Mouse (Mus musculus): ENCODE measurements around the gene Celf6. TPM values are rescaled to one million over a fixed set of nuclear protein-coding genes. Genes with fewer than 3 reads are reported as not detected.

Celf6 gene
- polyA plus RNA-seq, 1 experiment = 11.7 TPM

DNA sequence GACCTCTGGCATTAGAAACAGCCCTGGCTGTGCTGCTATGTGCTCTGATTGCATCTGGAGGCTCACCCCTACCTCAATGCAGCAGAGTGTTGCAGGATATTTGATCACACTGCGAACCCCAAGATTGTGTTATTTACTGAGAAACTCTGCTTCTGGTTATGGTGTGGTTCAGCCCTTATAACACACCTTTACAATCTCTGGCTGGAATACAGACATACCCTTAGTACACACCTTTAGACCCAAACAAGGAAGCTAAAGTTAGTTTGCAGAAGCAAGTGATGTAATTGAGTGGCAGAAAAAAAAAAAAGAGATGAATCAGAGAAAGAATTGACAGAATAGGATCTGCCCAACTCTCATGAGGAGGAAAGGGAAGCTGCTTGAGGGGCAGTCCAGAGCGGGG is 33.2 kb downstream of the Celf6 start:
- Histone ChIP-seq H3K4me1 (ENCODE audit: control insufficient read depth, insufficient read depth, low read length) (no peaks in the 10 kb centered on the region), H3K27ac (ENCODE audit: insufficient read depth, low read length) (no peak overlapping the region), H3K4me3 (ENCODE audit: insufficient read depth, low read length) (no peak overlapping the region)
- TF ChIP-seq POLR2A (IDR thresholded peaks at IDR 0.05; ENCODE audit: extremely low read depth, insufficient read depth, low read length) = no peak
- TF ChIP-seq CTCF (IDR thresholded peaks at IDR 0.05; ENCODE audit: extremely low read depth, insufficient read depth, low read length) = no peak

GRCm38 (mm10) chr9:59615797-59616196 is 38.1 kb downstream of the Celf6 start:
- H3K27ac ChIP-seq (ENCODE audit: insufficient read depth, low read length) = no peak overlapping the region

GRCm38 (mm10) chr9:59616622-59617306 is 39.0 kb downstream of the Celf6 start, which contains the start of gene Parp6:
Gene Parp6 (plus strand): TSS chr9:59617284.
- H3K4me1 ChIP-seq (ENCODE audit: control insufficient read depth, insufficient read depth, low read length) = peaks cover 2% of the 10 kb centered on the region; the same call in 1 of the 2 replicates
- peak within 1 kb of the TSS; percentile 93 for H3K4me3 ChIP-seq (ENCODE audit: insufficient read depth, low read length)
- H3K27ac ChIP-seq (ENCODE audit: insufficient read depth, low read length) = peak within 1 kb of the TSS; percentile 61
- no peak for TF ChIP-seq CTCF (IDR thresholded peaks at IDR 0.05; ENCODE audit: extremely low read depth, insufficient read depth, low read length)
- peak; percentile 90 for TF ChIP-seq POLR2A (IDR thresholded peaks at IDR 0.05; ENCODE audit: extremely low read depth, insufficient read depth, low read length)

More at GRCm38 (mm10) chr9:59615797-59616196, 38.1 kb downstream of the Celf6 start:
- TF ChIP-seq POLR2A (IDR thresholded peaks at IDR 0.05; ENCODE audit: extremely low read depth, insufficient read depth, low read length) (no peak), CTCF (IDR thresholded peaks at IDR 0.05; ENCODE audit: extremely low read depth, insufficient read depth, low read length) (no peak)
- no peak overlapping the region for H3K4me3 ChIP-seq (ENCODE audit: insufficient read depth, low read length)
- peaks cover 2% of the 10 kb centered on the region; the same call in 1 of the 2 replicates for H3K4me1 ChIP-seq (ENCODE audit: control insufficient read depth, insufficient read depth, low read length)

DNA sequence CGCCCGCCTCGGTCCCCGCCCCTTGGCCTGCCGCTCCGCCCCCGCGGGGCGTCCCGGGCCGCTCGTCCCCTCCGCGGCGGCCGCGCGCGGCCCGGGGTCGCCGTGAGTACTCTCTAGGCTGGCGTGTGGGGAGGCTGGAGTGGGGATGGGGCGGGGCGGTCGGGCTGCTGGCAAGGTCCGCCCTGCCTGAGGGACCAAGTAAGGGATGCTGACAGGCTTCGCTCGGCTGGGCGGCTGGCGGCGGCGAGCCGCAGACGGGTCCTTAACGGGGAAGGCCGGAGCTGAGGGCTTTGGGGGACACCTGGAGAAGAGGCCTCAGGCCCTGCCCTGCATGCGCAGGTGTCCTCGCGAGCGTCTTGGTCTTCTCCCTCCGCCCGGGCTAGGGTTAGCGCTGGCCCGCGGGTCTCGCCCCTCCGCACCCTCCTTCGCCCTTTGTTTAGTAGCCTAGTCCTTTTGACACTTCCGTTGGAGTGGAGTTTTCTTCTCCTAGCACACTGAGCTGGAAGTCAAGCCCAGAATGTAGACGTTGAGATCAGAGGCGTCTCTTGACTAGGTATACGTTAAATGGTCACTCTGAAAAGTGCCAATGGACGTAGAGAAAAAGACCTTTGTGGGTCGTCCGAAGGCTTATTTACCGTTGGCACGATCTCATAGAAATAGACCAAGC is 39.7 kb downstream of the Celf6 start:
- TF ChIP-seq CTCF (IDR thresholded peaks at IDR 0.05; ENCODE audit: extremely low read depth, insufficient read depth, low read length) (no peak), POLR2A (IDR thresholded peaks at IDR 0.05; ENCODE audit: extremely low read depth, insufficient read depth, low read length) (no peak)
- peak overlapping the region; percentile 93 for H3K4me3 ChIP-seq (ENCODE audit: insufficient read depth, low read length)
- peak overlapping the region; percentile 31 for H3K27ac ChIP-seq (ENCODE audit: insufficient read depth, low read length)
- H3K4me1 ChIP-seq (ENCODE audit: control insufficient read depth, insufficient read depth, low read length) = peaks cover 2% of the 10 kb centered on the region; the same call in 1 of the 2 replicates

DNA sequence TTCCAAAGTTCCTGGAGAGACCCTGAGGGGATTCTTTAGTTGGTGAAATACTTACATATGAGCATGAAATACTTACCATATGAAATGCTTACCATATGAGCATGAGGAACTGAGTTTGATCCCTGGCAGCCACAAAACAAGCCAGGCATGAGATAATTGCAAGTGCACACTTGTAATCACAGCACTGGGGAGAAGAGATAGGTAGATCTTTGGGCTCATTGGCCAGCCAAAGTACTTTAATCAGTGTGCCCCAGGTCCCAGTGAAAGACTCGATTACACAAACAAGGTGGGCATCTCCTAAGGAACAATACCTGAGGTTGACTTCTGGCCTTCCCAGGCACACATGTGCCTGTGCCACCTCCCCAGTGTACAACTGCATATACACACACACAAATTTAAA is 60.7 kb downstream of the Celf6 start:
- Histone ChIP-seq H3K4me3 (ENCODE audit: insufficient read depth, low read length) (no peak overlapping the region), H3K4me1 (ENCODE audit: control insufficient read depth, insufficient read depth, low read length) (no peaks in the 10 kb centered on the region), H3K27ac (ENCODE audit: insufficient read depth, low read length) (no peak overlapping the region)
- TF ChIP-seq CTCF (IDR thresholded peaks at IDR 0.05; ENCODE audit: extremely low read depth, insufficient read depth, low read length) (no peak), POLR2A (IDR thresholded peaks at IDR 0.05; ENCODE audit: extremely low read depth, insufficient read depth, low read length) (no peak)

DNA sequence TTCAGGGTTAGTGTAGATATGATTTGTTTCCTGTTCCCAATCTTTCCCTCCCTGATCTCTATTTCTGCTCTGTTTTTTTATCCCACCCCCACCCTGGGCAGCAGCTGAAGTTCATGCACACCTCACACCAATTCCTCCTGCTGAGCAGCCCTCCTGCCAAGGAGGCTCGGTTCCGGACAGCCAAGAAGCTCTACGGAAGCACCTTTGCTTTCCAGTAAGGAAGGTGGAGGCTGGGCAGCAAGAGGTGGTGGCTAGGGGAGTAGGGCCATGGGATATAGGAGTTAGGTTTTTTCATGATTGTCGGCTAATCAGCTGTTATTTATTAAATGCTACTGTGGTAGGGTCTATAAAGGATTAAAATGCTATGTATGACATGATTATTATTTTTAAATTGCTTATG is 62.2 kb downstream of the Celf6 start:
- no peak overlapping the region for H3K27ac ChIP-seq (ENCODE audit: insufficient read depth, low read length)
- no peaks in the 10 kb centered on the region for H3K4me1 ChIP-seq (ENCODE audit: control insufficient read depth, insufficient read depth, low read length)
- TF ChIP-seq POLR2A (IDR thresholded peaks at IDR 0.05; ENCODE audit: extremely low read depth, insufficient read depth, low read length) (no peak), CTCF (IDR thresholded peaks at IDR 0.05; ENCODE audit: extremely low read depth, insufficient read depth, low read length) (no peak)
- no peak overlapping the region for H3K4me3 ChIP-seq (ENCODE audit: insufficient read depth, low read length)

GRCm38 (mm10) chr9:59641320-59641719 is 63.6 kb downstream of the Celf6 start:
- TF ChIP-seq CTCF (IDR thresholded peaks at IDR 0.05; ENCODE audit: extremely low read depth, insufficient read depth, low read length) (no peak), POLR2A (IDR thresholded peaks at IDR 0.05; ENCODE audit: extremely low read depth, insufficient read depth, low read length) (no peak)
- H3K4me1 ChIP-seq (ENCODE audit: control insufficient read depth, insufficient read depth, low read length) = no peaks in the 10 kb centered on the region
- H3K4me3 ChIP-seq (ENCODE audit: insufficient read depth, low read length) = no peak overlapping the region
- no peak overlapping the region for H3K27ac ChIP-seq (ENCODE audit: insufficient read depth, low read length)

DNA sequence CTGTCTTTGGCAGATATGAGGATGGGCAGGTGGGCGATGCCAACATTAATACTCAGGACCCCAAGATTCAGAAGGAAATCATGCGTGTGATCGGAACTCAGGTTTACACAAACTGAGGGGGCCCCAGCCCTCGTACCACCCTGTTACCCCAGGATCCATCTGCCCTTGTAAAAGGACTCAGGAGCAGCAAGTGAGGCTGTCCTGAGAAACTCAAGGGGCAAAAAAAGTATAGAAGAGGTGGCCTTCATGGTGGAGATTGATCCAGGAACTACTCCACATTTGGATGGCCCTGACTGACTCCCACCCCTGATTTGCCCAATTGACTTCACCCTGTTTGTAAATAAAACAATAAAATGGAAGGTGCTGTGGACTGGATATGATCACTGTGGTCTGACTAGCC is 72.2 kb downstream of the Celf6 start:
- no peaks in the 10 kb centered on the region; the same call in 1 of the 2 replicates for H3K4me1 ChIP-seq (ENCODE audit: control insufficient read depth, insufficient read depth, low read length)
- no peak overlapping the region for H3K4me3 ChIP-seq (ENCODE audit: insufficient read depth, low read length)
- TF ChIP-seq CTCF (IDR thresholded peaks at IDR 0.05; ENCODE audit: extremely low read depth, insufficient read depth, low read length) (no peak), POLR2A (IDR thresholded peaks at IDR 0.05; ENCODE audit: extremely low read depth, insufficient read depth, low read length) (no peak)
- H3K27ac ChIP-seq (ENCODE audit: insufficient read depth, low read length) = no peak overlapping the region

DNA sequence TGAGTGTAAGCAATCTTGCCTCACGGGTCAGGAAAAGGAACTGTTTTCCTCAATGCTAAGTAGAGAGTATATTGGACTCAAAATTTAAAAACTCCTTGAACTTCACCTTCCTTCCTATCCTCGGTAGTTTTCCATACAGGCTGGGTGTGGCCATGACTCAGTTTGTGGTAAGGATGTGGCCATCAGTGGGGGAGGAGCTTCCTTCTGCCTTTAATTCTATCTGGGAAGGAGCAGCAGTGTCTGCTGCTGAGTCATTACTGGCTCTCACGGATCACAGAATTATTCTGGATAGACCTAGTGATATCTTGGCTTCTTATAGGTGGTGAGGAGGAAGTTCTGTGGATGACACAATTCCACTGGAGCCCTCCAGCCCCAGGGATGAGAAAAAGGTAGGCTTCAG is 75.7 kb downstream of the Celf6 start:
- no peak overlapping the region; the same call in 1 of the 2 replicates for H3K27ac ChIP-seq (ENCODE audit: insufficient read depth, low read length)
- no peaks in the 10 kb centered on the region; the same call in 1 of the 2 replicates for H3K4me1 ChIP-seq (ENCODE audit: control insufficient read depth, insufficient read depth, low read length)
- no peak for TF ChIP-seq CTCF (IDR thresholded peaks at IDR 0.05; ENCODE audit: extremely low read depth, insufficient read depth, low read length)
- no peak overlapping the region for H3K4me3 ChIP-seq (ENCODE audit: insufficient read depth, low read length)

Data from cortical plate, adult 2 months (tissue).